Mouse (Mus musculus): ENCODE results near the gene Dnah2.

The Dnah2 gene

DNA sequence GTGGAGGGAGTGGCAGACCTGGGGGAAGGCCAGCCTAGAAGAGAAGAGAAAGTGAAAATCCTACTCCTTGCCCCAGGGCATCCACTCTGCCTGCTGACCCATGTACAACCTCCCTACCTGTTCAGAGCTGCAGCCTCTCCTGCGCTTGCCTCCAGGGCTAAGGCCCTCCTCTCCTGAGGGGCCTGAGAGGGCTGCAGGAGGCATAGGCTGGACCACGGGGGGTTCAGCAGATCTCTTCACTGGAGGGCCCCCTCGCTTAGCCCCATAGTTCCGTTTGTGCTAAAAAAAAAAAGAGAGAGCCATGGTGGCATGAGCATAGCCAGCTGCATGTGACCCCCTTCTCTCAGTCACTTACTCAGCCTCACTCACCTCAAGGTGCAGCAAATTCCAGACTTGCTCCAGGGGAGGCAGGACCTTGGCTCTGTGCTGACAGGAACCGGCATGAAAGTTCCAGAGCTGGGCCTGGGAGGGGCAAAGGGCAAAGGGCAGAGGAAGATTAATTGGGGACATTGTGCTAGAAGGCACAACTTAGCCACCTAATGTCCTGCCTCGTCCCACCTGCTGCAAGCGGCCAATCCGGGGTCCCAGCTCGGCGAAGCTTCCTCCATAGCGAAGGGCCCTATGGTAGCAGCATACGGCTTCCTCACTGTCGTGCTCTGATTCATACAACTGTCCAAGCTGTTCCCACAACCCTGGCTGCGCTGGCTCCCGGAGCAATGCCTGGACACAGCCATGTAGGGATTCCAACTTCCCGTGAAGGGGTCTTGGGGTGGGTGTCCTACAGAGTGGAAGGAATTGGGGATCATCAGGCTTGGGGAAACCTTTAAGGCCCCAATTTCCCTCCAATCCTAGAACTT lies 141.8 kb downstream of the Dnah2 start:
- DNase-seq (ENCODE audit: low spot score): no peak

DNA sequence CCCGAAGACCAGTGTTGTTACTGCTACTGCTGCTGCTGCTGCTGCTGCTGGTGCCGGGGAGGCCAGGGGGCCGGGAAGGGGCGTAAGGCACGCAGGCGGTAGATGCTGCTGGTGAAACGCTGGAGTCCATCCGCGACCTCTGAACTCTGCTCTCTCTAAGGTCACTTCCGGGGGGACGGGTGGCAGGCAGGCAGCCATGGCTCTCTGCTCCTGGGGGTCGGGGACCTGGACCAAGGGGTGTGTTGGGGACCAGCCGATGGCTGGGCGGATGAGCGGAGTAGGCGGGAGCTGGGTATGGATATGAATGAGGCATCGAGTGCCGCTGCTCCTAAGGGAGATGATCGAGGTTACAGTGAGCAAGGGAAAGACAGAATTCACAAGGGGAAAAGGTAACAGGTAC lies 142.6 kb downstream of the Dnah2 start:
- DNase-seq (ENCODE audit: low spot score): no peak

DNA sequence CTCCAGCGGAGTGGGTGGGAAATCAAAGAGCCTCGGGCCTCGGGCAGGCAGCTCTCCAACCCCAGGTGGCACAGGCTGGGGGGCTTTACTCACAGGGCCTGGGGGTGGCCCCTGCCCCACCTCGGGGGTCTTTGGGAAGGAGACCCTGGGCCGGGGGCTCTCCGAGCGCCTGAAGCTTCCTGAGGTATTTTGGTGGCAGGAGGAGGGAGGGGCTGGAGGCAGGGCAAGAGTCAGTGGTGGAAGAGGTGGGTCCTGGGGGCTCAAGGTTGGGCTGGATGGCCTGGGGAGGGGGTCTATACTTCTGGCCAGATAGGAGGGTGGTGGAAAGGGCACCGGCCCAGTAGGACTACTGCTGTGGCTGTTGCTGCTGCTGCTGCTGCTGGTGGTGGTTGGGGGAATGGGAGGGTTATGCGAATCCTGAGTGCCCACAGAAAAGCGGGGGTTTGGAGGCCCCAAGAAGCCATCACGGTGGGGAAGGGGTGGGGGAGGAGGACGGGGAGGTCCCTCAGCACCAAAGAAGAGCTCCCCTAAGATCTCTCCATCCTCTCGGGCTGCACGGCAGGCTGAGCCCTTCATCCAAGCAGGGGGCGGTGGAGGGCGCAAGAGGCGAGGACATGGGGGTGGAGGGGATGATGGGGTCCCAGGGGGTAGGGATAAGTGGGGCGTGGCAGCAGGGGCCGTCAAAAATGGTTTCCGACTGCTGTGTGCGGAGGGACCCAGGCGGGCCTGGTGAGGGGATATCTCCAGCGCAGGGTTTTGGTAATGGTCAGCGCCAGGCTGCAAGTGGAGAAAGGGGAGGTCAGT lies 143.3 kb downstream of the Dnah2 start:
- DNase-seq (ENCODE audit: low spot score): no peak

DNA sequence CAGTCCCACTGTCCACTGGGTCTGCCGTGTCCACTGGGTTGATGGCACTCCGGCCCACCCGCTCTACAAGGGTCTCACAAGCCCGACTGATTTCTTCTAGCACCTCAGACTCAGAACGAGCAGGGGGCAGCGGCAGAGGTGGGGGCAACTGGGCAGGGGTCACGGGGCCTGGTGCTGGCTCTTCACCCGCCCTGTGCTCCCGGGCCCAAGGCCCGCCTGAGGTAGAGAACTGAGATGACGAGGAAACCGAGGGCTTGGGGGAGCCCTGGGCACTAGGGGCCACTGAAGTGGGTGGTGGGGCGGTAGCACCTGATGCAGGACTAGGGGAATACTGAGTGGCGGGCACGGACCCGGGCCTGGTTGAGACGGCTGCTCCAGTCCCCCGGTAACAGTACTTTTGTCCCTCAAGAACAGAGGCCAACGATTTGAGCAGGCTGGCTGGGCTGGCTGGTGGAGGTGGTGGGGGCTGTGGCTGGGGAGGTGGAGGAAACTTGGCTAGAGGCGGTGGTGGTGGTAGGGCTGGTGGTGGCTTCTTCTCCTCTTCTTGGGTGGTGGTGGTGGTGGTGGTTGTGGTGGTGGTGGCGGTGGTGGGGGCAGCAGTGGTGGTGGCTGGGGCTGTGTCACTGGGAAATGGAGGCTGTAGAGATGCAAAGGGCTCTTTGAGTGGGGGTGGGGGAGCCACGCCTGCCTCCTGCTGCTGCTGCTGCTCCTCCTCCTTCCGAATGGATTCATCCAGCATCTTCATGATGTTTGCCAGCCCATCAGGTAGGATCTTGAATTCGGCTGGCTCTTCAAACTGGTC lies 144.1 kb downstream of the Dnah2 start:
- DNase-seq (ENCODE audit: low spot score): no peak

- no peak for DNase-seq (ENCODE audit: low spot score)
Measured at GRCm38 (mm10) chr11:69403691-69404594, 145.0 kb downstream of the Dnah2 start.

- DNase-seq (ENCODE audit: low spot score): no peak
Measured at GRCm38 (mm10) chr11:69401987-69402386, 146.9 kb downstream of the Dnah2 start.

DNA sequence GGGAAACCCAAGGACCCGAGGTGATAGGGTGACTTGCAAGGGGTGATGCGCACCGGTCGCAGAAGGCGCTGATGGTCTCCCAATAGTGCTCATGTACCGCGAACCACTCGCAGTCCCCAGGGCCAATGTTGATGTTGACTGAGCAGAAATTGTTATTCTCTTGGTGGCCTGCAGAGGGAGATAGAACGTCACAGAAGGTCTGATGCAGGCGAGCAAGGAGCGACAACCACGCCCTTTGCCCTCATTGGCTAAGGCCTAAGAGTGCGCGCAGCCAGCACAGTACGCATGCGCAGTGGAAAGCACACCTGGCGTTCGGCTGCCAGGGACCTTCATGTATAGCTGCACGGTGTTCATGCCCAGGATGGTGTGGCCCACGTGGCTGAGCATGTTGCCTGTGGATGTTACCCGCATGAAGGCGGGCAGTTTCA lies 147.7 kb downstream of the Dnah2 start:
- peak; percentile 94 for DNase-seq (ENCODE audit: low spot score)

DNA sequence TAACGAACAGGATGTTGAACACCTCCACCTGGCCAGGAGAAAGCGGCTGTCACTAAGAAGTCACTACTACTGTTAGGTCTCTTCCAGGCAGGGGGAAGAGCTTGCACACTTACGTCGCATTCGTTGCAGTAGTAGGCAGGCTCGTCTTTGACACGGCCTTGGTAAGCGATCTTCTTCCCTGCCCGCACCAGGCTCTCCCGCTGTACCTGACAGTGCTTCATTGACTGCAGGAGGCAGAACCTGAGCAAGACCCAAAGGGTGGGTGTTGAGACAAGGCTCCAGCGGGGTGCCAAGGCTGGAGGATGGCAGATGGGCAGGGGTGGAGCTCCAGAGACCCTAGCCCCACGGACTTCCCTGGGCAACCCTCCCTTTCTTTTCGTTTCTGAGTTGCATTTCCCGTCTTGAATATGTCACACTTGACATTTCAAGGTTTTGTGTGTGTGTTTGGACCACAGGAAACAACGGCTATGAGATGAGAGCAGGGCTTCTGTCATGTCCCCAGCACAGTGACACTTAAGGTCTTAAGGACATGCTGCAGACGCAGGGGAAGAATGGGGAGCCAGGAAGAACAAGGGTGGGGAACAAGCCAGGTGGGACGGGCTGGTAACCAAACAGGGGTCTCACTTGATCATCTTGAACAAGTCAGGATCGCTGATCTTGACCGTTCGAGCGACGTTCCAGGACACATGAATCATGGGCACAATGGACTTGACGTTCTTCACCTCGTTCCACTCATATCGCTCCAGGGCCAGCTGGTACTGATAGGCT lies 148.6 kb downstream of the Dnah2 start:
- DNase-seq (ENCODE audit: low spot score): peak; percentile 18

DNA sequence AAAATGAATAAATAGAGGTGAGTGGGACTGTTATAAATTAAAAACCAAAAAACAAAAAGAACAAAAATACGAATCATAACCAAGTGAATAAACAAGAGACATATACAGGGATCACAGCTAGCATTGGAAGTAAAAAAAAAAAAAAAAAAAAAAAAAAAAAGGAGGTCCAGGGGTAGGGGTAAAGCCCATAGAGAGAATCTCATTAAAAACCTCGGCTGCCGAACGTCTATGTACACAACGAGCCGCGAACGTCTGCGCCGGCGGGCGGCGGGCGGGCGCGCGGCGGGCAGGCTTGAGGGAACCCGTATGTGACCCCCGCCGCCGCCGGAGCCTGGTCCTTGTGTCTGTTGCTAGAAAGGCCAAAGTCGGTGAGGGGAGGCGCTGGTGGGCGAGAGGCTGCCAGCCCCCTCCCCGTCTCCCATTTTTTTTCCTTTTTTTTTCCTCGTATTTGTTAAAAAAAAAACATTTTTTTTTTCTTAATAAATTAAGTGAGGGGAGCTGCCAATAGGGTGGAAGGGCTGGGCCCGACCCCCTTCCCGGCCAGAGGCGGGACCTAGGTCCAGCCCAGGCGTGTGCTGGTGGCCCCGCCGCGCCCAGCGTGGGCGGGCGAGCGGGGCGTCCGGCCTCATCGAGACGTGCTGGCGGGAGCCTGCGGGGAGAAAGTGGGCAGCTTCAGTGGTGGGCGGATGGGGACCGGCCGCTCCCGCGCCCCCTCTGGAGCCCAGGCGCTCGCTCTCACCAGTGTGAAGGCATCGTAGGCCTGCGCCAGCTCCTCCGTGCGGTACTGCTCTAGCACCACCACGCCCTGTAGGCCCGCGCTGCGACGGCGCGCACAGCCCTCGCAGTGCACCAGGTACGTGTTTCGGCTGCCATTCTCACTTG lies 149.5 kb downstream of the Dnah2 start:
- DNase-seq (ENCODE audit: low spot score): peak; percentile 67

- DNase-seq (ENCODE audit: low spot score): peak; percentile 35
Measured at GRCm38 (mm10) chr11:69398486-69399200, 150.3 kb downstream of the Dnah2 start.

DNA sequence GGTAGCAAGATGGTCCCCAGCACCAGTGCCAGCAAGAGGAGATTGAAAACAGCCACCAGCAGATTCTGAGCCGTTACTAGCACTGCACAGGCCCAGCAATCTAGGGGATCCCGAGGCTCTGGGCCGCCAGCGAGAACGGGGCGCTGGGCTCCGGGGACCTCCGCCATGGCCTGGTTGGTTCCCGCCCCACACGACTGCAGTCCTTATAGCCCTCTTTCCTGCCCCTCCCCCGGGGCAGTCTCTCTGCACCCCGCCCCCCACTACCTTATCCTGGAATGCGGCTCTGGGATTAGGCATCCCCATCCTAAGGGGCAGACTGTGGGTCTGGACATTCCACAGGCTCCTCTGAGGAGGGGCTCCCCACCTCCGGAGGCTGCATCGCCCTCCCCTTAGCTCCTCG lies 150.9 kb downstream of the Dnah2 start, which contains the start of gene Tmem88:
Tmem88 (minus strand) TSS at position 176 of the 400 bp plus-strand sequence.
- peak; percentile 72 for DNase-seq (ENCODE audit: low spot score)

DNA sequence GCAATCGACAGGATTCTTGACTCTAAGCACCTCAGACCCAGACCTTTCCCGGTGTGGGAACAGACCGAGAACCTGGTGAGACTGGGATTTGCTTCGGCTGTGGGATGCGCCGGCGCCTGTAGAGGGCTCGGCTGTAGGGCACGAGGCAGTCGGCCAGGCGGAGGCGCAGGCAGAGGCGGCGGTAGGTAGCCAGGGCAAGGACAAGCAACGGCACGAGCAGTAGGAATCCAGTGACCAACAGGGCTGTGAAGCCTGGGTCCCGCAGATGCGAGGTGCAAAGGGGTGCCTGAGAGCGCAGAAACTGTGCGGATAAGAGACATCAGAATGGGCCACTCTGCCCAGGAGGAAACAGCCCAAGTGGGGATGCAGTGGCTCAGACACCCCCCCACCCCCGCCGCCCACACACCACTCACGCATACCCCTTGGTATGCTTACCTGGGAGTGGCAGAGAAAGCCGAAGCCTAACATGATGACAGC lies 151.3 kb downstream of the Dnah2 start:
- peak; percentile 50 for DNase-seq (ENCODE audit: low spot score)

DNA sequence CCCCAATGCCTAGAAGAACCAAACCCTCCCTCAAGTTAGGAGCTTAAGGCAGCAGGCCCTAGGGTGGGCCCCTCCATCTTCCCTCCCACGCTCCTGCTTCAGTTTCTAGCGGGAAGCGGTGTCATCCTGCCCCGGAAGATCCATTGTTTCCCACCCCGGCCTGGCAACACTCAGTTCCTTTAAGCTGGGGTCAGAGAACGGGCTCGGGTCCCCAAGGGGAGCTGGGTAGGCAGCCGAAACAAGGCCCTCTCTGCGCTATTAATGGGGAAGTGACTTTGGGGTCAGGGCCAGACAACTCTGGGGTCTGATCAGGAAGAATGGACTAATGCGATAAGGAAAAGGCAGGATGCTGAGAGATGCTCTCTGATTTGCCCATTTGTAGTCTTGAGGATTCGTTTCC lies 152.1 kb downstream of the Dnah2 start:
- peak; percentile 48 for DNase-seq (ENCODE audit: low spot score)

DNA sequence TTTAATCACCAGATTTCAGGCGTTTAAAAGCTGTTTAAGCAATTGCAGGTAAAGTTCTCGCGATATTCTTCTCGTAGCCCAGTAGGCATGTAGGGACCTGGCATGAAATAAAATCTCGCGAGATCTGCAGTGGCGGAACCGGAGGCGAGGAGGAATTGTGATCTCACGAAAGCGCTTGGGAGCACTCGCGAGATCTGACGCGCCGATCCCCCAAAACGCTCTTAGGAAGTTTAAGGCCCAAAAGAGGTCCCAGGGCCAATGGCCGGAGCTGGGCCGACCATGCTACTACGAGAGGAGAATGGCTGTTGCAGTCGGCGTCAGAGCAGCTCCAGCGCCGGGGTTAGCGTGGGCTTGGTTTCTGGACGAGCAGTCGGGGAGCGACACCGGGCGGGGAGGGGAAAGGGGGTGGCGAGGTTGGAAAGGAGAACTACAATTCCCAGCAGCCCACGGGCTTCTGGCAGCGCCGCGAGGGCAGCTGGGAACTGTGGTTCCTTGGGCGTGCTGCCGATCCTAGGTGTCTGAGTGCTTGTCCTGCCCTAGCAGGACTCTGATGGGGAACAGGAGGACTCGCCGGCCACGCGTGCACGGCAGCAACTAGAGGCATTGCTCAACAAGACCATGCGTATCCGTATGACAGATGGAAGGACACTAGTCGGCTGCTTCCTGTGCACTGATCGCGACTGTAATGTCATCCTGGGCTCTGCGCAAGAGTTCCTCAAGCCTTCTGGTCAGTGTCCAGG lies 153.1 kb downstream of the Dnah2 start:
- peak; percentile 99 for DNase-seq (ENCODE audit: low spot score)

- peak; percentile 95 for DNase-seq (ENCODE audit: low spot score)
Measured at GRCm38 (mm10) chr11:69395235-69395633, 153.7 kb downstream of the Dnah2 start, which contains the start of the genes Naa38 and Cyb5d1. Gene Naa38, plus strand, starts transcription at chr11:69395487. Gene Cyb5d1, minus strand, starts transcription at chr11:69395631.

GRCm38 (mm10) chr11:69394591-69395167 lies 154.2 kb downstream of the Dnah2 start:
- DNase-seq (ENCODE audit: low spot score): peak; percentile 35

DNA sequence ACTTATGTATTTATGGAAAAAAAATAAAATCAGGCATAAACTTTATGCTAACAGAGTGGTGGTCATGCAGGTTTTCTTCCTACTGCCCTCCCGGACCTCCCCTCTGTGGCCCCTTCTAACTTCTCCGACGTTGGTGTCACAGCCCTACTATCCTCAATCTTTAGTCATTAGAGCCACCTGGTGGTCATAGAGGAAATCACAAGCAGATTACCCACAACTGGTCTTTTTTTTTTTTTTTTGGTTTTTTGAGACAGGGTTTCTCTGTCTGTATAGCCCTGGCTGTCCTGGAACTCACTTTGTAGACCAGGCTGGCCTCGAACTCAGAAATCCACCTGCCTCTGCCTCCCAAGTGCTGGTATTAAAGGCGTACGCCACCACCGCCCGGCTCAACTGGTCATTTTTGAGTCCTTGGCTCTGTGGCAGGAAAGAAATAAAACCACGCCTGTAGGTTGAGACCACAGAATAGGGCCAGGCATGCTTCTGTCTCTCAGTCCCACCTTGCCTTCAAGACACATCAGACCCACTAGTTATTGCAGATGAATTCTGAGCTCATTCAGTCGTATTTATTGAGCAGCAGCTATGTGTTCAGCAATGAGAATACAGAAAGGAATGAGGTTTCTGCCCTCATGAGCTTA lies 158.4 kb downstream of the Dnah2 start:
- DNase-seq (ENCODE audit: low spot score): peak; percentile 93
